ENCODE assay signal across 8 mouse cellular contexts in the genomic region with DNA sequence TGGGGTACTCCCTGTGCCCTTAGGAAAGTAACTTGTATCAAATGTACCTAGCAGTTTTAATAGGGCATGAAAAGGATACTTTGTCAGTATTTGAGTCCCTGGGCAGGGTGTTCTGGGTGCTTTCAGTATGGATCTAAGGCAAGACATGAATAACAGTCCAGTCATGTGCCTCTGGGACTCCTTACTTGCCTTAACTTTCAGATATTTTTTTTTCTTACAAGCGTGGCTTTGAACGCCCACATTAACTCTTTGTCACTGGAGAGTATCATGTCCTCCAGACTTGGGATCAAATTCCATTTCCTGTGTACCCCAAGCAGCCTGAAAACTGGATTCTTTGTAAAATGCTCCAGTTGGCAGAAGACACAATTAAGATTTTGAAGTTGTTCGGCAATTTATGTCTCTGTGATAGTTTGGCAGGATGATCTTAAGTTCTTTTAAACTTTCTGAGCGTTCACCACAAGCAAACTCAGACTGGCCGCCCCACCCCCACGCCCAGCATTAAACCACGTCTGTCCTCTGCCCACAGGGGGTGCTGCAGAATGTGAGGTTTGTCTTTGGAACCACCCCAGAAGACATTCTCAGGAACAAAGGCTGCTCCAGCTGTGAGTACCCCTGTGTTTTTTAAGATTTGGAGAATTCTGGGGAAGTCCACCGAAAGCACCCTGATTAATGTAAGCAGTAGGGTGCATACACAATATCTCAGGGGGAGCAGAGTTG. TPM values are rescaled to one million over a fixed set of nuclear protein-coding genes. Genes with fewer than 3 reads are reported as not detected.
A peak's percentile ranks its signal among the peaks of the same experiment; 100 is the strongest.
DNase-seq lines count a peak whose midpoint lies in the region; ATAC-seq and TF ChIP-seq lines count a peak whose summit lies in the region.

No protein-coding gene starts in this region.

- no peak for TF ChIP-seq EP300 in stomach, postnatal 0 days (optimal IDR thresholded peaks at IDR 0.05)

- peak overlapping the region; percentile 69 for H3K27ac ChIP-seq in hindbrain, embryonic 10.5 days
- no peak overlapping the region for H3K27ac ChIP-seq in hindbrain, embryonic 16.5 days (ENCODE audit: low read depth, low read length)
- H3K27ac ChIP-seq in hindbrain, embryonic 12.5 days, result no peak overlapping the region
- no peak overlapping the region for H3K27ac ChIP-seq in limb, embryonic 15.5 days
- H3K27ac ChIP-seq in stomach, postnatal 0 days (replicated peaks), result no peak overlapping the region

- WGBS in hindbrain, embryonic 10.5 days, result 34% methylated on average over 8 of the region's 8 CpGs
- 40% methylated on average over 8 of the region's 8 CpGs for WGBS in hindbrain, embryonic 16.5 days
- 34% methylated on average over 8 of the region's 8 CpGs for WGBS in hindbrain, embryonic 12.5 days
- 26% methylated on average over 8 of the region's 8 CpGs for WGBS in limb, embryonic 15.5 days
- WGBS in stomach, postnatal 0 days, result 29% methylated on average over 8 of the region's 8 CpGs

- peak; percentile 67 for TF ChIP-seq CTCF in stomach, postnatal 0 days (IDR thresholded peaks at IDR 0.05; ENCODE audit: low read depth)

- DNase-seq in hindbrain, embryonic 10.5 days (ENCODE audit: low spot score), result peak; percentile 47
- peak; percentile 67 for DNase-seq in embryo, embryonic 11 days
- DNase-seq in stomach, postnatal 0 days (ENCODE audit: low spot score), result peak; percentile 50
- DNase-seq in frontal cortex, postnatal 25 days (ENCODE audit: low spot score in 2 of 2), result no peak
- DNase-seq in MN1 (ENCODE audit: low spot score), result no peak

- peaks cover 24% of the 10 kb centered on the region for H3K27me3 ChIP-seq in hindbrain, embryonic 10.5 days (ENCODE audit: insufficient read depth, poor library complexity, severe bottlenecking)
- peaks cover 3% of the 10 kb centered on the region; the same call in 1 of the 2 replicates for H3K27me3 ChIP-seq in hindbrain, embryonic 16.5 days (replicated peaks; ENCODE audit: control insufficient read depth, insufficient read depth, low read length)
- peaks cover 22% of the 10 kb centered on the region for H3K27me3 ChIP-seq in hindbrain, embryonic 12.5 days
- H3K27me3 ChIP-seq in limb, embryonic 15.5 days, result no peaks in the 10 kb centered on the region
- no peaks in the 10 kb centered on the region for H3K27me3 ChIP-seq in stomach, postnatal 0 days (ENCODE audit: control insufficient read depth, insufficient read depth, low read length)

- H3K9me3 ChIP-seq in hindbrain, embryonic 10.5 days, result no peaks in the 10 kb centered on the region
- H3K9me3 ChIP-seq in hindbrain, embryonic 16.5 days (ENCODE audit: control insufficient read depth, low read length), result no peaks in the 10 kb centered on the region
- no peaks in the 10 kb centered on the region for H3K9me3 ChIP-seq in hindbrain, embryonic 12.5 days (replicated peaks)
- no peaks in the 10 kb centered on the region for H3K9me3 ChIP-seq in limb, embryonic 15.5 days
- no peaks in the 10 kb centered on the region for H3K9me3 ChIP-seq in stomach, postnatal 0 days (ENCODE audit: control insufficient read depth, low read length)

- peaks cover 45% of the 10 kb centered on the region for H3K36me3 ChIP-seq in hindbrain, embryonic 10.5 days
- H3K36me3 ChIP-seq in hindbrain, embryonic 16.5 days (ENCODE audit: control insufficient read depth, insufficient read depth, low read length), result no peaks in the 10 kb centered on the region
- H3K36me3 ChIP-seq in hindbrain, embryonic 12.5 days, result 0 out of 2 replicates have a peak, but pooled peaks cover 3% of the 10 kb centered on the region
- H3K36me3 ChIP-seq in limb, embryonic 15.5 days, result peaks cover 36% of the 10 kb centered on the region
- peaks cover 28% of the 10 kb centered on the region for H3K36me3 ChIP-seq in stomach, postnatal 0 days (ENCODE audit: control insufficient read depth, insufficient read depth, low read length)

- H3K9ac ChIP-seq in hindbrain, embryonic 16.5 days (ENCODE audit: low read depth, low read length), result no peak overlapping the region
- no peak overlapping the region for H3K9ac ChIP-seq in hindbrain, embryonic 12.5 days
- no peak overlapping the region for H3K9ac ChIP-seq in limb, embryonic 15.5 days
- peak overlapping the region; percentile 71 for H3K9ac ChIP-seq in stomach, postnatal 0 days (ENCODE audit: low read length)

- H3K4me2 ChIP-seq in hindbrain, embryonic 16.5 days (ENCODE audit: low read length), result no peak overlapping the region; the same call in 1 of the 2 replicates
- H3K4me2 ChIP-seq in hindbrain, embryonic 12.5 days (replicated peaks), result peak overlapping the region; percentile 92
- H3K4me2 ChIP-seq in limb, embryonic 15.5 days, result peak overlapping the region; percentile 71
- H3K4me2 ChIP-seq in stomach, postnatal 0 days (replicated peaks; ENCODE audit: low read depth), result peak overlapping the region; percentile 67

- H3K4me1 ChIP-seq in hindbrain, embryonic 10.5 days (replicated peaks), result peaks cover 60% of the 10 kb centered on the region
- H3K4me1 ChIP-seq in hindbrain, embryonic 16.5 days (ENCODE audit: control insufficient read depth, insufficient read depth, low read depth, low read length), result peaks cover 13% of the 10 kb centered on the region
- peaks cover 24% of the 10 kb centered on the region for H3K4me1 ChIP-seq in hindbrain, embryonic 12.5 days
- peaks cover 57% of the 10 kb centered on the region for H3K4me1 ChIP-seq in limb, embryonic 15.5 days
- H3K4me1 ChIP-seq in stomach, postnatal 0 days (replicated peaks; ENCODE audit: control insufficient read depth, insufficient read depth), result peaks cover 7% of the 10 kb centered on the region; the same call in 1 of the 2 replicates

- peak overlapping the region; percentile 70 for H3K4me3 ChIP-seq in hindbrain, embryonic 10.5 days
- no peak overlapping the region for H3K4me3 ChIP-seq in hindbrain, embryonic 16.5 days (ENCODE audit: low read length)
- H3K4me3 ChIP-seq in hindbrain, embryonic 12.5 days, result peak overlapping the region; percentile 50
- H3K4me3 ChIP-seq in limb, embryonic 15.5 days, result peak overlapping the region; percentile 67
- H3K4me3 ChIP-seq in stomach, postnatal 0 days (ENCODE audit: low read depth, low read length), result peak overlapping the region; percentile 67

- ATAC-seq in hindbrain, embryonic 16.5 days, result no peak
- ATAC-seq in hindbrain, embryonic 12.5 days (ENCODE audit: low FRiP score), result no peak
- no peak for ATAC-seq in limb, embryonic 15.5 days (ENCODE audit: insufficient number of reproducible peaks, low FRiP score, low TSS enrichment, low read depth)
- no peak for ATAC-seq in stomach, postnatal 0 days (ENCODE audit: low FRiP score, low TSS enrichment)

RNA-seq across cellular contexts. Expression of a gene that starts 2.3 kb away (rescaled TPM):
- polyA plus RNA-seq in hindbrain, embryonic 10.5 days (2016; fragmentation: Nextera tagmentation; extraction: Ambion mirVana), result 27.3 and 33.8 TPM in 2 replicates
- 6.2 and 8.9 TPM in 2 replicates for polyA plus RNA-seq in hindbrain, embryonic 16.5 days (2015; fragmentation: Nextera tagmentation; extraction: Ambion mirVana)
- polyA plus RNA-seq in hindbrain, embryonic 12.5 days (2016; fragmentation: Nextera tagmentation; extraction: Ambion mirVana), result 89.8 and 110 TPM in 2 replicates
- 79.4 and 97.2 TPM in 2 replicates for polyA plus RNA-seq in limb, embryonic 15.5 days (2015; fragmentation: Nextera tagmentation; extraction: Ambion mirVana)
- 18.9 and 19.0 TPM in 2 replicates for polyA plus RNA-seq in stomach, postnatal 0 days (2015; fragmentation: Nextera tagmentation; extraction: Ambion mirVana)

Comparison
In these comparisons a context has a peak if more than half of its experiments do, and no peak if none do; other contexts are left out.
1. DNase-seq: peak in hindbrain, embryonic 10.5 days (single experiment), embryo, embryonic 11 days (single experiment) and stomach, postnatal 0 days (single experiment); none in frontal cortex, postnatal 25 days (0 of 2) and MN1 (single experiment).